Mouse (Mus musculus) cortical plate, adult 2 months (tissue): ENCODE results near the gene Ccdc154.

Experiments used
- CTCF ChIP-seq: fragments of 200-500 bp; IDR thresholded peaks from 2 replicates; pipeline ENCODE4 v1.5.1; 2011; ENCODE audit warnings: mild to moderate bottlenecking, control low read depth, low read length; ENCODE audit not compliant: insufficient read depth; ENCODE audit errors: extremely low read depth
- POLR2A ChIP-seq: fragments of 200-500 bp; IDR thresholded peaks from 2 replicates; pipeline ENCODE4 v1.6.1; 2011; ENCODE audit warnings: mild to moderate bottlenecking, low read length, control low read depth; ENCODE audit not compliant: insufficient read depth; ENCODE audit errors: extremely low read depth

DNA sequence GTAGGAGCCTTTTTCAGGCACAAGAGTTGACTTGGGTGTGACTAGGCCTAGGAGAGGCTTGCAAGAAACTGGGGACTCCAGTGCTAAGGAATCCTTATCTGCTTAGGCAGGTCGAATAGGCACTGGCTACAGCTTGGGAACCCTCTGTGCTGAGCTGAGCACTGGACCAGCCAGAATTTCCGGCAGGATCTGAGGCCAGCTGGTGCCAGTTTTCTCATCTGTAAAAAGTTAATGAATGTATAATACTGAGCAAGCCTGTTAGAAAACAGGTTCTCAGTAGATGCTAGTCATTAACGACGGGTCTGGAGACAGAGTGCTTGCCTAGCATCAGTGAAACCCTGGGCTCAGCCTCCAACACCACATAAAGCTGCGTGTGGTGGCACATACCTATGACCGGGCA, 26.6 kb upstream of the Ccdc154 start:
- TF ChIP-seq CTCF (no peak), POLR2A (no peak)
